Mouse (Mus musculus) embryonic facial prominence, embryonic 11.5 days (tissue): ENCODE measurements around the gene Atxn1. TPM values are rescaled to one million over a fixed set of nuclear protein-coding genes. Genes with fewer than 3 reads are reported as not detected.

ENCODE experiments used
- ATAC-seq: fragments of 200-750 bp; cut with Nextera tagmentation; replicated peaks from 2 replicates; pipeline ENCODE4 v1.8.0; 2017; ENCODE audit warnings: low read depth; ENCODE audit not compliant: insufficient number of reproducible peaks, low FRiP score, low TSS enrichment
- DNase-seq: peaks from one replicate; pipeline ENCODE4 v3.0.0-alpha.2; 2015; ENCODE audit warnings: low spot score
- H3K27ac ChIP-seq: fragments of 300-500 bp; sonication (generic); replicated peaks from 2 replicates; pipeline ENCODE4 v1.5.1; 2014; ENCODE audit warnings: mild to moderate bottlenecking, low read depth, low read length, control low read depth
- H3K27me3 ChIP-seq: fragments of 300-500 bp; sonication (generic); 2 replicates; pipeline ENCODE4 v1.6.1; 2014; ENCODE audit warnings: mild to moderate bottlenecking, low read length, moderate library complexity, mixed read lengths; ENCODE audit not compliant: control insufficient read depth, insufficient read depth
- H3K36me3 ChIP-seq: fragments of 300-500 bp; sonication (generic); replicated peaks from 2 replicates; pipeline ENCODE4 v1.6.1; 2014; ENCODE audit warnings: low read depth, mild to moderate bottlenecking, low read length, moderate library complexity, mixed read lengths; ENCODE audit not compliant: control insufficient read depth, insufficient read depth
- H3K4me1 ChIP-seq: fragments of 300-500 bp; sonication (generic); 2 replicates; pipeline ENCODE4 v1.6.1; 2014; ENCODE audit warnings: low read length, mixed read lengths; ENCODE audit not compliant: control insufficient read depth, insufficient read depth
- H3K4me2 ChIP-seq: fragments of 300-500 bp; sonication (generic); 2 replicates; pipeline ENCODE4 v1.6.1; 2014; ENCODE audit warnings: low read depth, mild to moderate bottlenecking, control low read depth, low read length, moderate library complexity
- H3K4me3 ChIP-seq: fragments of 300-500 bp; sonication (generic); 2 replicates; pipeline ENCODE4 v1.5.1; 2014; ENCODE audit warnings: low read depth, low read length, control low read depth
- H3K9ac ChIP-seq: fragments of 300-500 bp; sonication (generic); replicated peaks from 2 replicates; pipeline ENCODE4 v1.6.1; 2014; ENCODE audit warnings: mild to moderate bottlenecking, control low read depth, low read length
- H3K9me3 ChIP-seq: fragments of 300-500 bp; sonication (generic); replicated peaks from 2 replicates; pipeline ENCODE4 v1.6.1; 2016; ENCODE audit warnings: mild to moderate bottlenecking, low read length, inconsistent platforms, mixed read lengths; ENCODE audit not compliant: control insufficient read depth
- WGBS: fragments of 180-500 bp; shearing (Covaris S2); extraction: QIAGEN DNeasy Blood & Tissue Kit; methylation state at CpG from one replicate; pipeline ENCODE4 v1.1.7; 2014; 5-methylcytosine and 5-hydroxymethylcytosine counted together
- polyA plus RNA-seq: library from polyadenylated mRNA; unstranded; fragments of >200 nt; fragmentation: Nextera tagmentation; extraction: Ambion mirVana; gene quantifications from 2 replicates; pipeline ENCODE4 v1.2.1, GENCODE M21; 2014

Gene Atxn1
- polyA plus RNA-seq, 1 experiment from 2014 or later: 1.3 TPM

- no peak overlapping the region for H3K27ac ChIP-seq
- H3K9ac ChIP-seq: no peak overlapping the region
- DNase-seq (no peak), ATAC-seq (no peak)
- H3K36me3 ChIP-seq: no peaks in the 10 kb centered on the region
- no peaks in the 10 kb centered on the region for H3K27me3 ChIP-seq
- WGBS: 83% methylated on average over 3 of the region's 3 CpGs
- no peak overlapping the region for H3K4me3 ChIP-seq
- no peaks in the 10 kb centered on the region for H3K4me1 ChIP-seq
- H3K4me2 ChIP-seq: no peak overlapping the region
- no peaks in the 10 kb centered on the region for H3K9me3 ChIP-seq
Measured at GRCm38 (mm10) chr13:45499906-45500305, 464.9 kb downstream of the Atxn1 start.
